Mouse (Mus musculus): Measurements from ENCODE around the gene Tex19.2.

DNA sequence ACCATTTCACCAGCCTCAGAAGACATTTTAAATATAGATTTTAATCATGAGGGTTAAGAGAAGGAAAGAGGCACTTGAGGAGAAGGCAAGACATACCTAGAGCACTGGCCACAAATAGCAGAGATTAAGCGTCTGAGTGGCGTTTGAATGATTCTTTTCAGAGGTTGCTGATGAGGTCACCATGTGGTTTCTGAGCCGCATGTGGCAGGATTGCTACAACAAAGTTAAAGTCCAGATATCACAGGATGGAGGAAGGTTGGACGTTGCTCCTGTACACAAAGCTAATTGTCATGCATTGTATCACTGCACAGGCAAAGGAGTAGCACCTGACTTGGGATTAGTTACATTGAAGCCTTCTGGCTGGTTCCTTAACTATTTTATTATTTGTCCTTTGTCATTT lies 32.2 kb downstream of the Tex19.2 start:
- no peak for TF ChIP-seq CTCF (conservative IDR thresholded peaks at IDR 0.05; ENCODE audit: low read length)
- no peak for TF ChIP-seq POU5F1 (IDR thresholded peaks at IDR 0.05; ENCODE audit: borderline replicate concordance, low read length)
- no peak for TF ChIP-seq NANOG (IDR thresholded peaks at IDR 0.05; ENCODE audit: borderline replicate concordance, low read length)

Data from E14TG2a.4 (cell line).